Mouse (Mus musculus) heart, embryonic 13.5 days (tissue): ENCODE measurements around the gene Mtcp1. TPM values are rescaled to one million over a fixed set of nuclear protein-coding genes. Genes with fewer than 3 reads are reported as not detected.

ENCODE experiments used
- ATAC-seq: fragments of 200-750 bp; cut with Nextera tagmentation; 2 replicates; pipeline ENCODE4 v1.8.0; 2017; ENCODE audit warnings: moderate TSS enrichment; ENCODE audit not compliant: insufficient number of reproducible peaks, low FRiP score, low TSS enrichment; ENCODE audit errors: extremely low read depth
- H3K27ac ChIP-seq: fragments of 300-500 bp; sonication (generic); replicated peaks from 2 replicates; pipeline ENCODE4 v1.5.1; 2015; ENCODE audit warnings: moderate library complexity, mild to moderate bottlenecking, inconsistent platforms
- H3K27me3 ChIP-seq: fragments of 300-500 bp; sonication (generic); replicated peaks from 2 replicates; pipeline ENCODE4 v1.6.1; 2015; ENCODE audit warnings: mild to moderate bottlenecking, inconsistent platforms
- H3K36me3 ChIP-seq: fragments of 300-500 bp; sonication (generic); 2 replicates; pipeline ENCODE4 v1.6.1; 2015; ENCODE audit warnings: mild to moderate bottlenecking, inconsistent platforms
- H3K4me1 ChIP-seq: fragments of 300-500 bp; sonication (generic); 2 replicates; pipeline ENCODE4 v1.6.1; 2015; ENCODE audit warnings: inconsistent platforms
- H3K4me2 ChIP-seq: fragments of 300-500 bp; sonication (generic); 2 replicates; pipeline ENCODE4 v1.6.1; 2015; ENCODE audit warnings: inconsistent platforms, mild to moderate bottlenecking, moderate library complexity
- H3K4me3 ChIP-seq: fragments of 300-500 bp; sonication (generic); 2 replicates; pipeline ENCODE4 v1.5.1; 2015; ENCODE audit warnings: moderate library complexity, mild to moderate bottlenecking, inconsistent platforms
- H3K9ac ChIP-seq: fragments of 300-500 bp; sonication (generic); 2 replicates; pipeline ENCODE4 v1.6.1; 2015; ENCODE audit warnings: inconsistent platforms, mild to moderate bottlenecking, moderate library complexity
- H3K9me3 ChIP-seq: fragments of 300-500 bp; sonication (generic); 2 replicates; pipeline ENCODE4 v1.6.1; 2016; ENCODE audit warnings: inconsistent platforms
- polyA plus RNA-seq: library from polyadenylated mRNA; unstranded; fragments of >200 nt; fragmentation: Nextera tagmentation; extraction: Ambion mirVana; gene quantifications from 2 replicates; pipeline ENCODE4 v1.2.1, GENCODE M21; 2015

Gene Mtcp1
- polyA plus RNA-seq, 1 experiment from 2014 or later, result 5.3 TPM

DNA sequence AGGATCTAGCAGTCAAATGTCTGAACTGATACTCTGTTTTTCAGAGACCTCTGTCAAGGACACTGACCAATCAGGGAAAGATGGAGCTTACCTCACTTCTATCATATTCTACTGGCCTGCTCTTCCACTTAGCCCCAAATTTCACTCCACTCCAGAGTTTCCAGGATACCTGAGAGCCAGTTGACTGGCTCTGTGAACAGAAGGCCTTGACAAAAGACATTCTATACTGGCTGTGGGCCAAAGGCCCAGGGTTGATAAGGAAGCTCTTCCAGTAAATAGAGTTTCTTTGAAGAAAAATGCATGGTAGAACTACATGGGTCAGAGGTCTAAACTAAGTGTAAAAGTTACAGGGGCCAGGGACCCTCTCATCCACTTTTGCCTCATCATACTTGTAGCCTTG lies 46.2 kb downstream of the Mtcp1 start:
- Histone ChIP-seq H3K27ac (no peak overlapping the region), H3K4me2 (no peak overlapping the region), H3K9me3 (no peaks in the 10 kb centered on the region), H3K4me3 (no peak overlapping the region), H3K36me3 (no peaks in the 10 kb centered on the region), H3K4me1 (peaks cover 9% of the 10 kb centered on the region; the same call in 1 of the 2 replicates), H3K27me3 (no peaks in the 10 kb centered on the region), H3K9ac (no peak overlapping the region)
- ATAC-seq, result no peak; the same call in 1 of the 2 replicates

Other genes starting within 250 kb of the Mtcp1 start
- gene Fundc2, start 34.2 kb downstream of the Mtcp1 start, polyA plus RNA-seq, result 77.7 and 81.1 TPM in 2 replicates
- 1.6 and 2.3 TPM in 2 replicates for gene F8, start 34.0 kb downstream of the Mtcp1 start, polyA plus RNA-seq
- gene Cmc4, start within 50 bp of the Mtcp1 start, polyA plus RNA-seq, result 17.2 and 18.3 TPM in 2 replicates
- gene Brcc3, start within 50 bp of the Mtcp1 start, polyA plus RNA-seq, result 45.9 and 57.7 TPM in 2 replicates
- gene Vbp1, start 97.7 kb upstream of the Mtcp1 start, polyA plus RNA-seq, result 157 and 181 TPM in 2 replicates
- gene Rab39b, start 161.6 kb upstream of the Mtcp1 start, polyA plus RNA-seq, result 0.40 and 0.41 TPM in 2 replicates